Mouse (Mus musculus): Measurements from ENCODE around the gene Orm2.

Gene Orm2

DNA sequence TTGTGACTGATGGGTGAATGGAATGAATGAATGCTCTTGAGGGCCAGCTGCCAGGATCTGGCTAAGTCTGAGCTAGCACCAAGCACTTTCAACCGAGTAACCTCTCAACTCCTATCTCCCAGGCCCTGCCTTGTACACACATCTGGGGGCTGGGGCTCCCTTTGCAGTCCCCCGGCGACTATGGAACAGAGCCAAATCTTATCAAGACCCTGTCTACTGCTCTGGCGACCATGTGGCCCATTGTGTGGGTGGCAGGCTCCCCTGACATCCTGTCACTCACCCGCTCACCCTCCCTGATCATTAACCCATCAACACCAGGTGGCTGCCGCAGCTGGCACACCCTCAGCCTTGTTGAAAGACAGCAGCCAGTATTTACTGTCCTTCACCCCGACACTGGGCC, 42.8 kb downstream of the Orm2 start:
- DNase-seq (ENCODE audit: low read depth, low spot score) = no peak

DNA sequence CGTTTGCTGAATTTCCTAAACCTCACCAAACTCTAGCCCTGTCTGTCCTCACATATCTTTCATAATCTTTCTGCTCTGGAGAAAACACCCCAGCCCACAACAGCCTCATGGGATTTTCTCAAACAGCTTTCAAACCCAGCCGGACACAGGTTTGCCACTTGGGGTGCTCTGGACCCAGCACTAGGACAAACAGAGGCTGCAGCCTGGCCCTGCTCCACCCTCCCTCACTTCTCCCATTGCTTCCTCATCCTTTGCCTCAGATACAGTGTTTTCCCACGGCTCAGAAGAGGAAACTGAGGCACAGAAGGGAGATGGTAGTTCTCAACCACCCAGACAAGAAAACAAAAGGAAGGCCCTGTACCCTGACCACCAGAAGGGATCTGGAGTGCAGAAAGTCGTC, 43.4 kb downstream of the Orm2 start:
- DNase-seq (ENCODE audit: low read depth, low spot score) = no peak

DNA sequence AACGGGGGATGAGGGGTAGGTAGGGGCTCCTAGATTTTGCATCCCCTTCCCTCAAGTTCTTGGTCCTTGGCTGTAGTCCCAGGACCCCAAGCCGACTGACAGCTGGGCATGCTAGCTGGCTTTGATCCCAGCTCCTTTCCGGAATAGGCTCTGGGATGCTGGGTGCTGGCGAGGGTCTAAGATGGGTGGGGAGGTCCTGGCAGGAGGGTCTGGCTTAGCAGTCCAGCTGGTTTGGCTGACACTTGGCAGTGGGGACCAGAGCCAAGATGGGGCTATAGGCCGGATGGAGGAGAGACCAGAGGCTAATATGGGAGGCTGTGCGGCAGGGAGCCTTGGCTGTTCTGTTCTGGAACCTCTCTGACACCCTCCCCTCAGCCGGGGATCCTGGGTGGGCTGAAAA, 46.0 kb downstream of the Orm2 start:
- no peak for DNase-seq (ENCODE audit: low read depth, low spot score)

DNA sequence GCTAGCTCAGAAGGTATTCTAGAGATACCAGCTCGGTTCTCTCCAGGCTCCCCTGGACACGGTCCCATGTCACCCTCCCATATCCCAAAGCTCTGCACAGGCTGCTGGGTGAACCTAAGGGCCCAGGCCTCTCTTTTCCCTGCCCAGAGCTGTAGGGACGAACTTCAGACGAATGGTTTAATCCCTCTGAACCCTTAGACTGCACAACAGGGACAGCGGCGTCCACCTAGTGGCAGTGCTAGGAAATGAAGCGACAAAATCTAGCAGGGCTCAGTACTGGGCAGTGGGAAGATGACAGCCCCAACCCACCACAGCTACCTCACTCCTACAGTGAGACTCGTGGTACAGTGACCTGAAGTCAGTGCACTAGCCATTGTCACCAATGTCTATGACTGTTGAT, 46.4 kb downstream of the Orm2 start:
- no peak for DNase-seq (ENCODE audit: low read depth, low spot score)

DNA sequence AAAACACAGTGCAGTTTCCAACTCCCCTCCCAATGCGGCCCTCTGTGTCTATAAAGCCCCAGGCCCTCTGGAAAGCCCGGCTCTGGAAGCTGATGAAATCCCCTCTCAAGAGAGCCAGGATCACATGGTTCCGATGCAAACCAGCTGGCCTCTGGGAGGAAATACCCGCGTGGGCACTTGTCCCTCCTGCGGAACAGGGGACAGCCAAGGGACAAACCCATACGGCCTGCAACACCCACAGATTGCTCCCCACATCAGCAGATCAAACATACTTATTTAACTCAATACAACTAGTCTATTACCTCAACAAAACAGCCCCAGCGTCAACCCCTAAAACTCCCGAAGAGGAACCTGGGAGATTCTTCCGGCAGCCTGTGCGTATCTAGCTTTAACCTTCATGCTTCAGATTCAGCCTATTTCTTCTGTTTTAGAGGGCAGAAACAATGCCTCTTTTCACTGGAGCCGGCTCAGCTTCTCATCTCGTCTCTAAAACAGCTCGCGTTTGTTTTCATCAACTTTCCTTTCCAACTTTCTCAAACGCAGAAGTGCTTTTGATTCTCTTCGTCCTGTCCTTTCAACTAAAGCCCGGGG, 47.2 kb downstream of the Orm2 start:
- no peak for DNase-seq (ENCODE audit: low read depth, low spot score)

DNA sequence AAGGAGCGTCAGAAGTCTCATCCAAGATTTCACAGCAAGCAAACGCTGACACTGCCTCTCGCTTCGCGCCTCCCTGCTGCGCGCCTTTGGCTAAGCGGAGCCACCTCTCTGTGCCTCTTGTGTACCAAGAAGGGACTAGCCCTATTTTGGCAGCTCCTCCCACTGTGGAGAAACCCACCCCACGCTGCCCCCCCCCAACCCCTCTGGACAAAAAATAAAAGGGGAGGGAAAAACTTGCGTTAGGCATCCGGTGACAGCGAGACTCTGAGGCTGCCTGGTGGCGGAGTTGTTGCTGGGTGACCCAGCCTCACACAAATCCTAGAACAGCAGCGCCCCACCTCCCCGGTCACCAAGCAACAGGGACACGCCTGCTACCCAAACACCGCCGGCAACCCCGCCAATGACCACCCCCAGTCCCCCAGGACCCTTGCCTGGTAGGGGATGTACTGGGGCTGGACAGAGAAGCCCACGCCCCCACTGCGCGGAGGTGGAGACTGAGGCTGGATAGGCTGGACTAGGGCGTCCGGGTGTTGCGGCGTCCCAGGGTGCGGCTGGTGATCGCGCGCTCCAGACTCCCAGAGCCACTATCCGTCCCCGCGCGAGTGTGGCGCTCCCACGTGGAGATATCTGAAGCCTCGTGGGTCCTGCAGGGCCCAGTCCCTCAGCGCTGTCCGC, 47.8 kb downstream of the Orm2 start:
- peak; percentile 73 for DNase-seq (ENCODE audit: low read depth, low spot score)

DNA sequence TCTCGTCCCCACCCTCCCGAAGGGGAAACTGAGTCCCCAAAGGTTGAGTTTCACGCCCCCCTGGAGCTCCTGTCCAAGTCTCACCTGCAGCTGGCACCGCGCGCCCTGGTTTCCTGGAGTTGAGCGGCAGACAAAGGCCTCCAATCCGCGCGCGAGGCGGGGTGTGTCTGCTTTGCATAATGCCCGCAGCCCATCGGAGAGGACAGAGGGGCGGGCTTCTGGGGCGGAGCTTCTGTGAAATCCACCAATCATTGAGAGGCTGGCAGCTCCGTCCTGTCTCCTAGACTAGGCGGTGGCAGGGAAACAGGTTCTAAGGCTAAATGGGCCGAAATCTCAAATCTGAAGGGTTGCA, 48.3 kb downstream of the Orm2 start:
- DNase-seq (ENCODE audit: low read depth, low spot score) = peak; percentile 87

DNA sequence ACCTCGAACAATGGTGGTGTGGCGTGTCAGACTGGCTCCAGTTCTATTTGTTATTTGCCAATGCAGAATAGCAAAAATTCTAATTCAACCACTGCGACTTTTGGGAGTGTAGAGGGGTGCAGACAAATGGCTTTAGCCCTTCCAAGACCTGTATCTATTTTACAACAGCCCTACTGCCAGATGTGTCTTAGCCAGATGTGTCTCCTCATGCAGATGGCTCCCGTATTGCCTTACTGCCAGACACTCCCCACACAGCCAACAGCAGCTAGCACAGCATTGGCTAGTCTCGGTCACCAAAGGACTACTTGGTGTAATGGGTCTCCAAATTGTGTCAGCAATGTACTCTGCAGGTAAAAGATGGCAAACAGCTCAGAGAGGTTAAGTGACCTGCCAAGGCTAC, 49.0 kb downstream of the Orm2 start:
- DNase-seq (ENCODE audit: low read depth, low spot score) = no peak

DNA sequence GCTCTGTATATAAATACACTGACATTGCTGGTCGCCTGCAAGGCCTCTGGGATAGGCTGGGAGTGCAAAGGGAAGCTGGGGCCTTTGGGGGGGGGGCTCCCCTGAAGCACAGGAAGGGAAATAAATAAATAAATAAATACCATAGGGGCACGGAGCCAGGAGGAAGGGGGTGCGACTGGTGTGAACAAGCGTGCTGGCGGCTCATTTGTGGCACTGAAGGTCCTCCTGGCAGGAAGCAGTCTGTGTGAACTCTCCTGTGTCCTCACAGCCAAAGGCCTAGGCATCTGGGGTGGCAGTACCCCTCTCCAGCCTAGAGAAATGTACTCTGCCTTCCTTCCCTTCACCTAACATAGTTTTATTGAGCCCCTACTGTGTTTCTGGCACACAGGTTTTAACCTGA, 52.7 kb downstream of the Orm2 start:
- DNase-seq (ENCODE audit: low read depth, low spot score) = no peak
